Mouse (Mus musculus) embryonic facial prominence, embryonic 10.5 days (tissue): ENCODE measurements around the gene Fanca. TPM values are rescaled to one million over a fixed set of nuclear protein-coding genes. Genes with fewer than 3 reads are reported as not detected.

Experiments used
- polyA plus RNA-seq: library from polyadenylated mRNA; unstranded; fragments of >200 nt; fragmentation: Nextera tagmentation; extraction: Ambion mirVana; gene quantifications from 2 replicates; pipeline ENCODE4 v1.2.1, GENCODE M21; 2016

The Fanca gene
- polyA plus RNA-seq, 1 experiment from 2014 or later: 49.4 TPM

Other genes with a start within 250 kb of the Fanca start
- 1,419 and 1,432 TPM in 2 replicates for gene Rpl13, start 216.2 kb downstream of the Fanca start, polyA plus RNA-seq
- 1.8 and 2.0 TPM in 2 replicates for gene Cpne7, start 201.2 kb downstream of the Fanca start, polyA plus RNA-seq
- gene Sult5a1, start 160.3 kb downstream of the Fanca start, polyA plus RNA-seq: 8.2 and 8.5 TPM in 2 replicates
- gene Dpep1, start 132.3 kb downstream of the Fanca start, polyA plus RNA-seq: 10.5 and 13.0 TPM in 2 replicates
- 131 and 136 TPM in 2 replicates for gene Chmp1a, start 105.8 kb downstream of the Fanca start, polyA plus RNA-seq
- 5.4 and 5.9 TPM in 2 replicates for gene Spata33, start 105.7 kb downstream of the Fanca start, polyA plus RNA-seq
- 35.1 and 36.4 TPM in 2 replicates for gene Cdk10, start 93.7 kb downstream of the Fanca start, polyA plus RNA-seq
- 1.6 and 3.0 TPM in 2 replicates for gene Spata2l, start 82.3 kb downstream of the Fanca start, polyA plus RNA-seq
- gene Zfp276, start 64.4 kb downstream of the Fanca start, polyA plus RNA-seq: 29.4 and 31.1 TPM in 2 replicates
- 22.2 and 25.1 TPM in 2 replicates for gene Vps9d1, start 64.2 kb downstream of the Fanca start, polyA plus RNA-seq
- 4.3 and 5.8 TPM in 2 replicates for gene Spire2, start 14.1 kb upstream of the Fanca start, polyA plus RNA-seq
- 141 and 144 TPM in 2 replicates for gene Tcf25, start 55.2 kb upstream of the Fanca start, polyA plus RNA-seq
- gene Mc1r, start 88.5 kb upstream of the Fanca start, polyA plus RNA-seq: not detected in 2 replicates
- 223 and 230 TPM in 2 replicates for gene Tubb3, start 92.8 kb upstream of the Fanca start, polyA plus RNA-seq
- gene Def8, start 105.0 kb upstream of the Fanca start, polyA plus RNA-seq: 43.5 and 44.5 TPM in 2 replicates
- 68.1 and 69.2 TPM in 2 replicates for gene Afg3l1, start 159.3 kb upstream of the Fanca start, polyA plus RNA-seq
- 11.3 and 12.1 TPM in 2 replicates for gene Dbndd1, start 196.9 kb upstream of the Fanca start, polyA plus RNA-seq
- gene Gas8, start 200.3 kb upstream of the Fanca start, polyA plus RNA-seq: 42.3 and 43.7 TPM in 2 replicates